Mouse (Mus musculus) heart, embryonic 15.5 days (tissue): ENCODE data around the gene Kynu. TPM values are rescaled to one million over a fixed set of nuclear protein-coding genes. Genes with fewer than 3 reads are reported as not detected.

Experiments
- ATAC-seq: fragments of 200-750 bp; cut with Nextera tagmentation; replicated peaks from 2 replicates; pipeline ENCODE4 v1.8.0; 2017; ENCODE audit warnings: low read depth, moderate TSS enrichment; ENCODE audit not compliant: insufficient number of reproducible peaks, insufficient read depth, low FRiP score
- H3K27ac ChIP-seq: fragments of 300-500 bp; sonication (generic); 2 replicates; pipeline ENCODE4 v1.5.1; 2015; ENCODE audit warnings: mild to moderate bottlenecking, inconsistent platforms
- H3K27me3 ChIP-seq: fragments of 300-500 bp; sonication (generic); 2 replicates; pipeline ENCODE4 v1.6.1; 2015; ENCODE audit warnings: inconsistent platforms
- H3K36me3 ChIP-seq: fragments of 300-500 bp; sonication (generic); 2 replicates; pipeline ENCODE4 v1.6.1; 2015; ENCODE audit warnings: mild to moderate bottlenecking, inconsistent platforms
- H3K4me1 ChIP-seq: fragments of 300-500 bp; sonication (generic); replicated peaks from 2 replicates; pipeline ENCODE4 v1.6.1; 2015; ENCODE audit warnings: inconsistent platforms
- H3K4me2 ChIP-seq: fragments of 300-500 bp; sonication (generic); 2 replicates; pipeline ENCODE4 v1.6.1; 2015; ENCODE audit warnings: inconsistent platforms, mild to moderate bottlenecking, moderate library complexity
- H3K4me3 ChIP-seq: fragments of 300-500 bp; sonication (generic); 2 replicates; pipeline ENCODE4 v1.5.1; 2015; ENCODE audit warnings: mild to moderate bottlenecking, inconsistent platforms
- H3K9ac ChIP-seq: fragments of 300-500 bp; sonication (generic); 2 replicates; pipeline ENCODE4 v1.6.1; 2015; ENCODE audit warnings: mild to moderate bottlenecking, inconsistent platforms
- H3K9me3 ChIP-seq: fragments of 300-500 bp; sonication (generic); replicated peaks from 2 replicates; pipeline ENCODE4 v1.6.1; 2016; ENCODE audit warnings: inconsistent platforms
- WGBS: fragments of 180-500 bp; shearing (Covaris S2); methylation state at CpG from one replicate; pipeline ENCODE4 v1.1.7; 2015; ENCODE audit warnings: mixed read lengths; 5-methylcytosine and 5-hydroxymethylcytosine counted together
- polyA plus RNA-seq: library from polyadenylated mRNA; unstranded; fragments of >200 nt; fragmentation: Nextera tagmentation; extraction: Ambion mirVana; gene quantifications from 2 replicates; pipeline ENCODE4 v1.2.1, GENCODE M21; 2015

The Kynu gene
- polyA plus RNA-seq, 1 experiment from 2014 or later, result 0.13 TPM

DNA sequence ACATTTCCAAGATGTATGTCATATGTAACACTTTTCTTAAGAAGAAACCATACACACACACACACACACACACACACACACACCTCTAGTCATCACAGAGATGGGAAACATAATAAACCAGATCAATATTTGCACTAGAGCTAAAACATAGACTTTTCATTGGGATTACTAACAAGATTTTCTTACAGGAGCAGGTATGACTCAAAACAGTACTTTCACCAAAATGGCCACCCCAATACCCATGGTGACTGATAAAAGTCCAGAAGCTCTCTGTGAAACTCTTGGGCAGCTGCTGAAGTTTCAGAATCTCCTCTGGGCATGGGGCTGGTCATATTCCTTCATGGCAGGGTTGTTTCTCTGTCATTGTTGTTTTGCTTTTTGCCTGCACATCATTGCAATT lies 114.5 kb downstream of the Kynu start:
- no peaks in the 10 kb centered on the region for H3K27me3 ChIP-seq
- H3K4me1 ChIP-seq, result no peaks in the 10 kb centered on the region

DNA sequence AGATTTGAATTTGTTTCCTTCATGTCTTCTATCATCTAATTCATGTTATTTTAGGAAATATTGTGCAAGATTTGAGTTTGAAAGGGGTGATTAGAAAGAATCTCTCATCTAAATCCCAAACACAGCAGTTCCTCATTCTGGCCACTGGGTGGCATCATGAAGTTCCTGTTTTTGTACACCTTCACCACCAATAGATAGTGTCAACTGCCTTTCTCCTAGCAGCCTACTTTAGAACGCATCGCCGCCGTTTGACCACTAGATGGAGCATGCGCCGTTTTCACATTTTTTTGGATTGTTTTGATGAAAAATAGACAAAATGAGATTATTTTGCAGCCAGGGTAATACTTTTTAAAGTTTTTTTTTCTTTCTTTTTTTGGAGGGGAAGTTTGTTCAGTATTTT lies 118.5 kb downstream of the Kynu start:
- under 1% methylated on average over 6 of the region's 6 CpGs for WGBS

More for the DNA sequence above, 114.5 kb downstream of the Kynu start:
- H3K27ac ChIP-seq, result no peak overlapping the region
- H3K4me3 ChIP-seq, result no peak overlapping the region
- H3K36me3 ChIP-seq, result no peaks in the 10 kb centered on the region
- no peak overlapping the region for H3K4me2 ChIP-seq
- H3K9ac ChIP-seq, result no peak overlapping the region
- no peaks in the 10 kb centered on the region for H3K9me3 ChIP-seq
- ATAC-seq, result no peak

DNA sequence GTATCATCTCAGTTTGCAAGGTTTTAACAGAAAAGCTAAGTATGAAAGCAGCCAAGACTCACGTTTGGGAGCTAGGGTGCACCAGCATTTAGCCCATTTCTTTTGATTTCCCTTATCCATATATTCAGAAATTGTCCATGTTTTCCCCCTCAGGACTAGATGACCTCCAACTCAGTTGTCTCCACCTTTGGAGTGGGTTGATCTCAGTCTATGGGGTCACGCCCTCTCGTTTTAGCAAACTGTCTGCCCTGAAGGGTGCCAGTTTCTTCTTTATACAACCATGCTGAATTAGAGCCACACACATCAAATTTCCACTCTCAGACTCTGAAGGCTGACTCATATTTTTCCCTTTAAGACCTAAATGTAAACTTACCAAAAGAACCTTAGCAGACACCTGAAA lies 119.0 kb downstream of the Kynu start:
- no peaks in the 10 kb centered on the region for H3K27me3 ChIP-seq
- no peak overlapping the region for H3K9ac ChIP-seq
- no peaks in the 10 kb centered on the region for H3K36me3 ChIP-seq
- H3K27ac ChIP-seq, result no peak overlapping the region
- no peaks in the 10 kb centered on the region for H3K4me1 ChIP-seq
- H3K4me3 ChIP-seq, result no peak overlapping the region
- ATAC-seq, result no peak
- no peaks in the 10 kb centered on the region for H3K9me3 ChIP-seq
- 38% methylated on average over 3 of the region's 3 CpGs for WGBS
- H3K4me2 ChIP-seq, result no peak overlapping the region

More for the DNA sequence above, 118.5 kb downstream of the Kynu start:
- Histone ChIP-seq H3K27me3 (no peaks in the 10 kb centered on the region), H3K4me3 (no peak overlapping the region), H3K27ac (no peak overlapping the region), H3K9me3 (no peaks in the 10 kb centered on the region), H3K4me1 (no peaks in the 10 kb centered on the region), H3K4me2 (no peak overlapping the region), H3K36me3 (no peaks in the 10 kb centered on the region), H3K9ac (no peak overlapping the region)
- no peak for ATAC-seq

DNA sequence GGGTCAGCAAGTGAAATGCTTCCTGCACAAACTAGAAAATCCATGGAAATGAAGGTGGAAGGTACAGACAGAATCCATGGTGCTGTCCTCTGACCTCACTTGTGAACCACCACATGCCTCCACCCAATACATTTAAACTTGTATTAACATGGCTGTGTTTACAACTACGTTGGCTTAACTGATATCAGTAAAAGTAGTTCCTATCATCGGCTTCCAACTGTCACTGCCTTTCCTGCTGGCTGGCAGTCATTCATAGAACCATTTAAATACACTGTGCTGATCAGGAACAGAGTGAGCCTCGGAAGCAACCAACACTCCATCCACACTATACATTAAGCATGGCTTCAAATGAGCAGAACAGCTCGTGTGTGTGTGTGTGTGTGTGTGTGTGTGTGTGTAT lies 120.1 kb downstream of the Kynu start:
- Histone ChIP-seq H3K27ac (no peak overlapping the region), H3K4me1 (no peaks in the 10 kb centered on the region), H3K9ac (no peak overlapping the region), H3K27me3 (no peaks in the 10 kb centered on the region), H3K4me2 (no peak overlapping the region), H3K36me3 (no peaks in the 10 kb centered on the region), H3K9me3 (no peaks in the 10 kb centered on the region), H3K4me3 (no peak overlapping the region)
- WGBS, result 54% methylated on average over 4 of the region's 4 CpGs
- no peak for ATAC-seq

DNA sequence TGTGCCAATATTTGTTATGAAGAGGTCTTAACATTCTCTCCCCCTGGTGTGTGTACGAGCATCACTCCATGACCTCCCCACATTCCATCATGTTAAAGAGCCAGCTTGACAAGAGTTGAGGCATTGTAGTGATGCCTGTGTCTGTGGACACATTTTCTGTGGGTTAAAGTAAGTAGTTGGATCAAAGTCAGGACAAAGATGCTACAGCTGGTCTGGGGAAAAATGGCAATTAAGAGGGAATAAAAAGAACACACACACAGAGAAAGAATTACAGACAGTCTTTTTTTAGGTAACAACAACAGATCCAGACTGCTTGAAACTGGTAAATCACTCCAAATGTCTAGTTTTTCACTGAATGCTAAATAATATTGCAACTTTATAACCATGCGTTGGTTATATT lies 135.3 kb downstream of the Kynu start:
- Histone ChIP-seq H3K4me1 (no peaks in the 10 kb centered on the region), H3K4me3 (no peak overlapping the region), H3K9me3 (no peaks in the 10 kb centered on the region), H3K9ac (no peak overlapping the region), H3K36me3 (no peaks in the 10 kb centered on the region), H3K27ac (no peak overlapping the region), H3K4me2 (no peak overlapping the region), H3K27me3 (no peaks in the 10 kb centered on the region)
- no peak for ATAC-seq
- 75% methylated on average over 2 of the region's 2 CpGs for WGBS

DNA sequence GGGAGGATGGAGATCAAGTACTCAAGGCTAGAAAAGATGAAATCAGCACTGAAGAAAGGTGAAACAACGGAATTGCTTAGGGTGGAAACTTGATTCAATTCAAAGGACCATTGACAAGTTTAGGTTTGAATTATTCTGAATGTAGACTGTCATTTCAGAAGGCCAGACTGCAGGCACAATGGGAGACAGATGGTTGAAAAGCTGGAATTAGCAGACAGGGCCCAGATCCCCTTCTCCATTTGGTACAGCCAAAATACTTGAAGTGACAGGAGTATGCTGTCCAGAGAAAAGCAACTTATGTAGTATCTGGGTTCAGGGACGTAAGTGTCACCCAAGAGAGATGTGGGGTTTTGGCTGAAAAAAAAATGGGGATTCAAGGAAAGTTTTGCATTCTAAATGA lies 136.2 kb downstream of the Kynu start:
- Histone ChIP-seq H3K4me3 (no peak overlapping the region), H3K9ac (no peak overlapping the region), H3K36me3 (no peaks in the 10 kb centered on the region), H3K9me3 (no peaks in the 10 kb centered on the region), H3K27me3 (no peaks in the 10 kb centered on the region), H3K4me1 (no peaks in the 10 kb centered on the region), H3K4me2 (no peak overlapping the region), H3K27ac (no peak overlapping the region)
- ATAC-seq, result no peak
- 79% methylated on average over 2 of the region's 2 CpGs for WGBS

DNA sequence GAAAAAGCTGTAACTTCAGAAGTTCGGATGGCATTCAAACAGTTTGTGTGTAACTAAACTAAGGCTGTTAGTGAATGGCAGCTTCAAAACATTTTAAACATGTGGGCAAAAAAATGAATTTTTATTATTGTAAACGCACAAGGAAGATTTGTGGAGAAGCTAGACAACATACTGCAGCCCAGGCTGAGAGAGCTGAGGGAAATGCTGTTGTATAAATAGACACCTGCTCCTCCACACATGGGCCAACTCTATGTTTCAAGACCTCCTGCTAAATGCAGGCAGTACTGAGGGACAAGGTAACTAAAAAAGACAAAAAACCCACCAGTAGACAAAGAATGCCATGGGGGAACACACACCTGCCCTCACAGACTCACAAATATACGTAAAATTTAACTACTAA lies 140.5 kb downstream of the Kynu start:
- no peaks in the 10 kb centered on the region for H3K9me3 ChIP-seq
- WGBS, result 66% methylated on average over 3 of the region's 3 CpGs
- H3K36me3 ChIP-seq, result no peaks in the 10 kb centered on the region
- H3K4me3 ChIP-seq, result no peak overlapping the region
- no peaks in the 10 kb centered on the region for H3K27me3 ChIP-seq
- no peak overlapping the region for H3K9ac ChIP-seq
- no peak overlapping the region for H3K4me2 ChIP-seq
- ATAC-seq, result no peak
- H3K4me1 ChIP-seq, result no peaks in the 10 kb centered on the region
- H3K27ac ChIP-seq, result no peak overlapping the region

DNA sequence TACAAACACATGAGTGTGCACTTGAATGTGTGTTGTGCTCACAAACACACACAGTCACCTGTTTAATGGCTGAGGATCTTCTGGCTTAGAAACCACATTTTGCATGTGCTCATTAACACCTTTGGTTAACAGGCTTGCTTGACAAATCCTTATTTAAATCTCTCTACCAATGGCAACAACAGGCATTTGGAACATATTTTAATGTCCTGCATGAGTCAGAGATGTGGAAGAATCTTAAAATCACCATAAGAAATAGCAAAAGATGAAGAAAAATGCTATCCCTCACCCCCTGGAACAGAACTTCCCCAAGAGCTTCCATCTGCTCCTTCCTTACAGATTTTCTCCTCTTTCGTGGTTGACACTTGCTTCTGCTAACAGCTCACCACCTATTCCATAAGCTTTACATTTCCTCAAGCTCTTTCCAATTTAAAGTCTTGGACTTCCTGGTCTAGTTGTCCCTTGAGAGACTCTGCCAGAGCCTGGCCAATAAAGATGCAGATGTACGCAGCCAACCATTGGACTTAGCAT lies 157.5 kb downstream of the Kynu start:
- no peak for ATAC-seq
- Histone ChIP-seq H3K4me3 (no peak overlapping the region), H3K4me1 (no peaks in the 10 kb centered on the region), H3K27ac (no peak overlapping the region), H3K27me3 (no peaks in the 10 kb centered on the region), H3K4me2 (no peak overlapping the region), H3K36me3 (no peaks in the 10 kb centered on the region), H3K9ac (no peak overlapping the region), H3K9me3 (no peaks in the 10 kb centered on the region)
- WGBS, result 83% methylated on average over 2 of the region's 2 CpGs

DNA sequence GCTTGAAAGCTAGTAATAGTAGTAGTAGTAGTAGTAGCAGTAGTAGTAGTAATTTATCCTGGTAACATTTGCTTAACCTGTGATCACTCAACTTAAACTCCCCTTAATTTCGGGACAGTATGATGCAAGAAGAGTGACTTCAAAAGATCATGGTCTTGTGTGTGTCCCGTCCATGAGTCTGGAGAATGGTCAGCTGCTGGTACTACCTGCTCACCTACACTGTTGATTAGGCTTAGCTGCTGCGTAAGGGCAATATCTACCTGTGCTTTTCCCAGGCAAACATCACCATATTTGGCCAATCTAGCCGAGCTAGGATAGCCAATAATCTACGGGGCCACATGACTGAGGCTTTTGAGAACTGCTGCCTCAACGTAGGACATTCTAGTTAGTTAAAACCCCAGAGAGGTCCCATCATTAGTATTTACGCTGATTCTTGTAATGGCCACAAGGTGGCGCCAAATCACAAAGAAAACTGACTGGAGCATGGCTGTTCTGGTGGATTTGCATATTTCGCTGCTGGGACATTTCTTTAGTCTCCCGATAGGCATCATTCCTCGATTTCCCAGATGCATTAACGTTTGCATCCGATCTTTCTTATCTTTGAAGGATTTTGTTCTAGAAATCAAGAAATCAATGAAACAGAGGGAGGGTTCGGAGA lies 167.4 kb downstream of the Kynu start:
- WGBS, result 17% methylated on average over 14 of the region's 14 CpGs
- Histone ChIP-seq H3K9me3 (no peaks in the 10 kb centered on the region), H3K4me2 (peak overlapping the region; percentile 52), H3K9ac (no peak overlapping the region; the same call in 1 of the 2 replicates), H3K4me3 (0 out of 2 replicates have a peak overlapping the region, but pooled peaks have one; percentile 11), H3K27me3 (no peaks in the 10 kb centered on the region), H3K36me3 (no peaks in the 10 kb centered on the region), H3K4me1 (0 out of 2 replicates have a peak, but pooled peaks cover 3% of the 10 kb centered on the region), H3K27ac (no peak overlapping the region)
- ATAC-seq, result no peak

DNA sequence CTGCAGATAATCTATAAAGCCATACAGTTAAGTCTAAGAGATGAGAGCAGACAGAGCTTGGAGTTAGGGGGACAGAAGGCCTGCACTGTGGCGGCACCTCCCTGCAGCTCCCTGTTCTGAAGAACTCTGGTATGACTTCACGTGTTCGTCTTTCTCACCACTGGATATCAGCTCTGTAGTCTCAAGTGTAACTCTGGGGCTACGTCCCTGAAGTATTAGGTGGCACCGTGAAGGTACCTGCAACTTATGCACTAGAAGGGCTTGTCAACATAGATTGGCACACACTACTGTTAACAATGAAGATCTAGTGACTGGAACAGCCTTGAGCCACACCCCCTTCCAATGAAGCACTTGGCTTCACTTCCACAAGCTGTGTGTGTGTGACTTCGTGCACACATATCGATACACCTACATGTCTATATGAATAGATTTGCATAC lies 168.0 kb downstream of the Kynu start:
- ATAC-seq, result no peak
- 58% methylated on average over 7 of the region's 7 CpGs for WGBS

DNA sequence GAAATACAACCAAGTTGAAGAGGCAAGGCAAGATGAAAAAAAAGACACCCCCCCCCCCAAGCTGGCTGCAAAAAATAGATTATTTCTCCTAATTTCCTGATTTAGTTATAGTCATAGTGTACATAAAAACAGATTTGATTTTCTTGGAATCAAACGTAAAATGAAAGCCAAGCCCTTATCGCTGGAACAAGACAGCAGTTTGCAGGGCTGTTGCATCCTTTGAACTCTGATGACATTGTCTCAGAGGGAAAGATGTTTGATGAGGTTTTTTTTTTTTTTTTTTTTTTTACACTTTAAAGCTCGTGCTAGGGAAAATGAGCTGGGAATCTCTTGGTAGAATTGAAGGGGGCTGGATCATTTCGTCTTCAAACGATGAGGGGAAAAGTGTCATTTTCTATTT lies 172.1 kb downstream of the Kynu start:
- no peak overlapping the region for H3K9ac ChIP-seq
- no peak overlapping the region for H3K4me3 ChIP-seq
- H3K4me1 ChIP-seq, result 0 out of 2 replicates have a peak, but pooled peaks cover 3% of the 10 kb centered on the region
- ATAC-seq, result no peak
- WGBS, result 67% methylated on average over 5 of the region's 5 CpGs
- no peaks in the 10 kb centered on the region for H3K36me3 ChIP-seq
- H3K4me2 ChIP-seq, result no peak overlapping the region
- H3K9me3 ChIP-seq, result no peaks in the 10 kb centered on the region
- no peaks in the 10 kb centered on the region for H3K27me3 ChIP-seq
- no peak overlapping the region for H3K27ac ChIP-seq

More for the DNA sequence above, 168.0 kb downstream of the Kynu start:
- Histone ChIP-seq H3K36me3 (no peaks in the 10 kb centered on the region), H3K4me1 (0 out of 2 replicates have a peak, but pooled peaks cover 3% of the 10 kb centered on the region), H3K9me3 (no peaks in the 10 kb centered on the region), H3K9ac (no peak overlapping the region; the same call in 1 of the 2 replicates), H3K27ac (no peak overlapping the region), H3K4me3 (0 out of 2 replicates have a peak overlapping the region, but pooled peaks have one; percentile 11), H3K27me3 (no peaks in the 10 kb centered on the region), H3K4me2 (peak overlapping the region; percentile 52)

DNA sequence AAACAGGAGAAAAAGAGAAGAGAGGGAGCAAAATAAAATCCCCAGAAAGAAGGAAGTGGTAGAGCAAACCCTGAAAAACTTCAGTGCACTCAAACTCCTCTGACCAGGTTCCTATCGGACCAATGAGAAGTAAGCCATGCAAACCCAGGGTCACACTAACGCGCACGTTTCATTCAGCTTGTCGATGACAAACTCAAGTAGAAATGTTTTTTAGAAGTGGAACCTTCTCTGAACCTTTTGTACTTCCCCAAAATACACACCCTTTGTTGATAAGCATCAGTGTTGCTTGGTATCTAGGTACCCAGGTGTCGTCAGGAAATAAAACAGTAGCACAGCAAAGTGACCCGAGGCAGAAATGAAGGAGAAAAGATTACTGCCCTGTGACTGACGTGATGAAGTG lies 172.6 kb downstream of the Kynu start:
- Histone ChIP-seq H3K4me3 (no peak overlapping the region), H3K4me2 (no peak overlapping the region; the same call in 1 of the 2 replicates), H3K9me3 (no peaks in the 10 kb centered on the region), H3K9ac (no peak overlapping the region), H3K4me1 (0 out of 2 replicates have a peak, but pooled peaks cover 3% of the 10 kb centered on the region), H3K27me3 (no peaks in the 10 kb centered on the region), H3K27ac (no peak overlapping the region), H3K36me3 (no peaks in the 10 kb centered on the region)
- no peak for ATAC-seq
- WGBS, result 43% methylated on average over 8 of the region's 8 CpGs
